Mouse (Mus musculus): ENCODE data around the gene Calb2. TPM values are rescaled to one million over a fixed set of nuclear protein-coding genes. Genes with fewer than 3 reads are reported as not detected.

Calb2 gene
- polyA plus RNA-seq (2014; fragmentation: Nextera tagmentation; extraction: Ambion mirVana): 0.12 and 0.28 TPM in 2 replicates

- peak; percentile 80 for DNase-seq (ENCODE audit: low spot score)
- H3K4me2 ChIP-seq (ENCODE audit: low read length): no peak within 1 kb of the TSS; the same call in 1 of the 2 replicates
- WGBS: under 1% methylated on average over 33 of the region's 33 CpGs
- ATAC-seq (replicated peaks; ENCODE audit: low FRiP score, low TSS enrichment, low read depth): peak; percentile 50; the same call in 1 of the 2 replicates
- H3K36me3 ChIP-seq (ENCODE audit: control insufficient read depth, insufficient read depth, low read length): no peaks in the 10 kb centered on the region
- H3K27ac ChIP-seq (ENCODE audit: low read depth): no peak within 1 kb of the TSS
- no peaks in the 10 kb centered on the region for H3K9me3 ChIP-seq (ENCODE audit: control insufficient read depth, low read length)
- no peaks in the 10 kb centered on the region for H3K4me1 ChIP-seq (replicated peaks; ENCODE audit: control insufficient read depth, insufficient read depth, low read length)
- H3K9ac ChIP-seq (ENCODE audit: low read length): no peak within 1 kb of the TSS
- no peak within 1 kb of the TSS for H3K4me3 ChIP-seq (ENCODE audit: low read depth, low read length)
- H3K27me3 ChIP-seq (replicated peaks; ENCODE audit: control insufficient read depth, insufficient read depth, low read length): peaks cover 28% of the 10 kb centered on the region
Observed at GRCm38 (mm10) chr8:110168046-110168445, at the start of gene Calb2. Gene Calb2 (minus strand): TSS chr8:110168210.

- no peaks in the 10 kb centered on the region for H3K9me3 ChIP-seq (ENCODE audit: control insufficient read depth, low read length)
- whole genome bisulfite sequencing: under 1% methylated on average over 41 of the region's 43 CpGs
- H3K4me2 ChIP-seq (ENCODE audit: low read length): peak overlapping the region; percentile 71
- DNase-seq (ENCODE audit: low spot score) (peak; percentile 98), ATAC-seq (replicated peaks; ENCODE audit: low FRiP score, low TSS enrichment, low read depth) (peak; percentile 99)
- peak overlapping the region; percentile 57 for H3K4me3 ChIP-seq (ENCODE audit: low read depth, low read length)
- peak overlapping the region; percentile 42 for H3K9ac ChIP-seq (ENCODE audit: low read length)
- H3K36me3 ChIP-seq (ENCODE audit: control insufficient read depth, insufficient read depth, low read length): peaks cover 18% of the 10 kb centered on the region
- H3K27me3 ChIP-seq (replicated peaks; ENCODE audit: control insufficient read depth, insufficient read depth, low read length): no peaks in the 10 kb centered on the region
- H3K27ac ChIP-seq (ENCODE audit: low read depth): no peak overlapping the region
- no peaks in the 10 kb centered on the region; the same call in 1 of the 2 replicates for H3K4me1 ChIP-seq (replicated peaks; ENCODE audit: control insufficient read depth, insufficient read depth, low read length)
Observed at GRCm38 (mm10) chr8:110217681-110218131, 49.7 kb upstream of the Calb2 start.

GRCm38 (mm10) chr8:110217198-110217597 lies 49.2 kb upstream of the Calb2 start:
- H3K27ac ChIP-seq (ENCODE audit: low read depth): no peak overlapping the region
- peak overlapping the region; percentile 71 for H3K4me2 ChIP-seq (ENCODE audit: low read length)
- peaks cover 13% of the 10 kb centered on the region for H3K36me3 ChIP-seq (ENCODE audit: control insufficient read depth, insufficient read depth, low read length)
- 29% methylated on average over 5 of the region's 5 CpGs for WGBS
- ATAC-seq (replicated peaks; ENCODE audit: low FRiP score, low TSS enrichment, low read depth): peak; percentile 48
- no peaks in the 10 kb centered on the region; the same call in 1 of the 2 replicates for H3K4me1 ChIP-seq (replicated peaks; ENCODE audit: control insufficient read depth, insufficient read depth, low read length)
- peak; percentile 51 for DNase-seq (ENCODE audit: low spot score)
- no peaks in the 10 kb centered on the region for H3K9me3 ChIP-seq (ENCODE audit: control insufficient read depth, low read length)
- peak overlapping the region; percentile 57 for H3K4me3 ChIP-seq (ENCODE audit: low read depth, low read length)
- no peaks in the 10 kb centered on the region for H3K27me3 ChIP-seq (replicated peaks; ENCODE audit: control insufficient read depth, insufficient read depth, low read length)
- 0 out of 2 replicates have a peak overlapping the region, but pooled peaks have one; percentile 16 for H3K9ac ChIP-seq (ENCODE audit: low read length)

- DNase-seq (ENCODE audit: low spot score) (no peak), ATAC-seq (replicated peaks; ENCODE audit: low FRiP score, low TSS enrichment, low read depth) (no peak)
- Histone ChIP-seq H3K9ac (ENCODE audit: low read length) (no peak overlapping the region), H3K9me3 (ENCODE audit: control insufficient read depth, low read length) (no peaks in the 10 kb centered on the region), H3K27ac (ENCODE audit: low read depth) (no peak overlapping the region), H3K4me1 (replicated peaks; ENCODE audit: control insufficient read depth, insufficient read depth, low read length) (no peaks in the 10 kb centered on the region; the same call in 1 of the 2 replicates), H3K4me3 (ENCODE audit: low read depth, low read length) (no peak overlapping the region), H3K36me3 (ENCODE audit: control insufficient read depth, insufficient read depth, low read length) (peaks cover 3% of the 10 kb centered on the region), H3K4me2 (ENCODE audit: low read length) (no peak overlapping the region), H3K27me3 (replicated peaks; ENCODE audit: control insufficient read depth, insufficient read depth, low read length) (no peaks in the 10 kb centered on the region)
- WGBS: 77% methylated on average over 5 of the region's 5 CpGs
Observed at GRCm38 (mm10) chr8:110216253-110216652, 48.2 kb upstream of the Calb2 start.

- Histone ChIP-seq H3K4me1 (replicated peaks; ENCODE audit: control insufficient read depth, insufficient read depth, low read length) (no peaks in the 10 kb centered on the region; the same call in 1 of the 2 replicates), H3K27ac (ENCODE audit: low read depth) (no peak within 1 kb of the TSS), H3K9ac (ENCODE audit: low read length) (no peak within 1 kb of the TSS), H3K27me3 (replicated peaks; ENCODE audit: control insufficient read depth, insufficient read depth, low read length) (no peaks in the 10 kb centered on the region), H3K4me2 (ENCODE audit: low read length) (no peak within 1 kb of the TSS), H3K4me3 (ENCODE audit: low read depth, low read length) (no peak within 1 kb of the TSS), H3K9me3 (ENCODE audit: control insufficient read depth, low read length) (no peaks in the 10 kb centered on the region), H3K36me3 (ENCODE audit: control insufficient read depth, insufficient read depth, low read length) (no peaks in the 10 kb centered on the region)
- DNase-seq (ENCODE audit: low spot score) (no peak), ATAC-seq (replicated peaks; ENCODE audit: low FRiP score, low TSS enrichment, low read depth) (no peak)
- WGBS: 67% methylated on average over 7 of the region's 7 CpGs
Observed at GRCm38 (mm10) chr8:110215365-110215764, 47.4 kb upstream of the Calb2 start, which contains the start of gene Cmtr2. Gene Cmtr2 (plus strand): TSS chr8:110215665.

- Histone ChIP-seq H3K4me3 (ENCODE audit: low read depth, low read length) (no peak overlapping the region), H3K4me2 (ENCODE audit: low read length) (no peak overlapping the region), H3K4me1 (replicated peaks; ENCODE audit: control insufficient read depth, insufficient read depth, low read length) (no peaks in the 10 kb centered on the region), H3K27ac (ENCODE audit: low read depth) (no peak overlapping the region), H3K9me3 (ENCODE audit: control insufficient read depth, low read length) (no peaks in the 10 kb centered on the region), H3K9ac (ENCODE audit: low read length) (no peak overlapping the region), H3K36me3 (ENCODE audit: control insufficient read depth, insufficient read depth, low read length) (no peaks in the 10 kb centered on the region), H3K27me3 (replicated peaks; ENCODE audit: control insufficient read depth, insufficient read depth, low read length) (no peaks in the 10 kb centered on the region)
- ATAC-seq (replicated peaks; ENCODE audit: low FRiP score, low TSS enrichment, low read depth) (no peak), DNase-seq (ENCODE audit: low spot score) (no peak)
- WGBS: 30% methylated on average over 11 of the region's 11 CpGs
Observed at GRCm38 (mm10) chr8:110201806-110202205, 33.8 kb upstream of the Calb2 start.

- no peak overlapping the region for H3K9ac ChIP-seq (ENCODE audit: low read length)
- no peaks in the 10 kb centered on the region for H3K9me3 ChIP-seq (ENCODE audit: control insufficient read depth, low read length)
- no peak overlapping the region for H3K4me2 ChIP-seq (ENCODE audit: low read length)
- DNase-seq (ENCODE audit: low spot score) (peak; percentile 88), ATAC-seq (replicated peaks; ENCODE audit: low FRiP score, low TSS enrichment, low read depth) (no peak)
- WGBS: 2% methylated on average over 5 of the region's 5 CpGs
- H3K27me3 ChIP-seq (replicated peaks; ENCODE audit: control insufficient read depth, insufficient read depth, low read length): no peaks in the 10 kb centered on the region
- H3K4me3 ChIP-seq (ENCODE audit: low read depth, low read length): no peak overlapping the region
- no peaks in the 10 kb centered on the region for H3K4me1 ChIP-seq (replicated peaks; ENCODE audit: control insufficient read depth, insufficient read depth, low read length)
- no peaks in the 10 kb centered on the region for H3K36me3 ChIP-seq (ENCODE audit: control insufficient read depth, insufficient read depth, low read length)
- H3K27ac ChIP-seq (ENCODE audit: low read depth): no peak overlapping the region
Observed at GRCm38 (mm10) chr8:110196678-110197077, 28.7 kb upstream of the Calb2 start.

- H3K4me1 ChIP-seq (replicated peaks; ENCODE audit: control insufficient read depth, insufficient read depth, low read length): no peaks in the 10 kb centered on the region
- no peak for DNase-seq (ENCODE audit: low spot score)
Observed at GRCm38 (mm10) chr8:110188961-110189750, 21.1 kb upstream of the Calb2 start.

More at GRCm38 (mm10) chr8:110188961-110189750, 21.1 kb upstream of the Calb2 start:
- Histone ChIP-seq H3K4me3 (ENCODE audit: low read depth, low read length) (no peak overlapping the region), H3K4me2 (ENCODE audit: low read length) (no peak overlapping the region), H3K27ac (ENCODE audit: low read depth) (no peak overlapping the region), H3K9me3 (ENCODE audit: control insufficient read depth, low read length) (no peaks in the 10 kb centered on the region), H3K36me3 (ENCODE audit: control insufficient read depth, insufficient read depth, low read length) (no peaks in the 10 kb centered on the region), H3K9ac (ENCODE audit: low read length) (no peak overlapping the region), H3K27me3 (replicated peaks; ENCODE audit: control insufficient read depth, insufficient read depth, low read length) (no peaks in the 10 kb centered on the region)
- 21% methylated on average over 8 of the region's 8 CpGs for WGBS
- ATAC-seq (replicated peaks; ENCODE audit: low FRiP score, low TSS enrichment, low read depth): no peak
